Comparison of ENCODE assay signal across 23 mouse cellular contexts in the genomic region with DNA sequence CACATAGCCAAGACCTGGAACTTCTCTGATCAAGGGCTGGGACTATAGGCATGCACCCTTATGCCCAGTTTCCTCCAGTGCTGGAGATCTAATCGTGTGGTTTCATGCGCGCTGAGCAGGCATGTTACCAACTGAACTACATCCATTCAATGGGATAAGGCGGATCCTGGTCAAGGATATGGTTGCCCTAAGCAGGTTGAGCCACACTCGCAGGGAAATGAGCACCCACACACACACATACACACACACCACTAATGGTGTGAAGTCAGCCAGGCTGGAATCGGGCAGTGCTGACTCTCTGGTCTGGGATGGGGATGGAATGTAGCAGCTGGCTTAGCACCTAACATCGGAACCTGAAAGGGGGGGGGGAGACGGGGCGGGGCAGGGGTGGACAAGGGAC. TPM values are rescaled to one million over a fixed set of nuclear protein-coding genes. Genes with fewer than 3 reads are reported as not detected.
A peak's percentile ranks its signal among the peaks of the same experiment; 100 is the strongest.
DNase-seq lines count a peak whose midpoint lies in the region; ATAC-seq and TF ChIP-seq lines count a peak whose summit lies in the region.
"Had no signal": no experiment of that assay in that cellular context is flagged by ENCODE, and none has a peak within 500 bp of the region (broad histone marks: within the 10 kb centered on the region; RNA-seq: fewer than 3 reads in every experiment).

No protein-coding gene starts in this region.

- WGBS in kidney, embryonic 14.5 days: 86% methylated on average over 9 of the region's 9 CpGs
- 95% methylated on average over 9 of the region's 9 CpGs for WGBS in intestine, embryonic 16.5 days

- ATAC-seq in kidney, embryonic 14.5 days (ENCODE audit: low FRiP score, low TSS enrichment): no peak
- ATAC-seq in intestine, embryonic 16.5 days: no peak

- no peaks in the 10 kb centered on the region for H3K79me2 ChIP-seq in myocyte (ENCODE audit: control insufficient read depth, insufficient read depth)

- no peaks in the 10 kb centered on the region for H3K27me3 ChIP-seq in kidney, embryonic 14.5 days (ENCODE audit: control insufficient read depth, insufficient read depth, low read length)
- no peaks in the 10 kb centered on the region for H3K27me3 ChIP-seq in intestine, embryonic 16.5 days (replicated peaks; ENCODE audit: control insufficient read depth, insufficient read depth, low read length)
- H3K27me3 ChIP-seq in myocyte (ENCODE audit: control insufficient read depth, insufficient read depth, insufficient read length): no peaks in the 10 kb centered on the region
- H3K27me3 ChIP-seq: limb, embryonic 15.5 days; midbrain, embryonic 12.5 days had no signal

- 0 out of 2 replicates have a peak, but pooled peaks cover 2% of the 10 kb centered on the region for H3K4me1 ChIP-seq in kidney, embryonic 14.5 days (ENCODE audit: control insufficient read depth, insufficient read depth, low read length)
- H3K4me1 ChIP-seq in intestine, embryonic 16.5 days (ENCODE audit: control insufficient read depth, insufficient read depth, low read length): peaks cover 31% of the 10 kb centered on the region
- H3K4me1 ChIP-seq: forebrain, embryonic 10.5 days; midbrain, embryonic 12.5 days had no signal

- peak overlapping the region; percentile 82; the same call in 1 of the 2 replicates for H3K27ac ChIP-seq in kidney, embryonic 14.5 days (ENCODE audit: low read depth, low read length)
- peak overlapping the region; percentile 80; the same call in 1 of the 2 replicates for H3K27ac ChIP-seq in intestine, embryonic 16.5 days (ENCODE audit: low read length)
- H3K27ac ChIP-seq: embryonic facial prominence, embryonic 10.5 days; forebrain, embryonic 10.5 days; hindbrain, embryonic 14.5 days; limb, embryonic 15.5 days; liver, embryonic 14.5 days; midbrain, embryonic 12.5 days had no signal

- no peak overlapping the region for H3K9ac ChIP-seq in kidney, embryonic 14.5 days (ENCODE audit: low read depth, low read length)
- H3K9ac ChIP-seq in intestine, embryonic 16.5 days (ENCODE audit: low read depth, low read length): no peak overlapping the region
- H3K9ac ChIP-seq: hindbrain, embryonic 14.5 days; limb, embryonic 15.5 days; liver, embryonic 14.5 days; midbrain, embryonic 12.5 days had no signal

- DNase-seq in kidney, adult 11 months: no peak
- DNase-seq in MN1 (ENCODE audit: low spot score): peak; percentile 65
- no peak for DNase-seq in gastrocnemius, adult 18-20 months (ENCODE audit: low spot score)
- DNase-seq in cerebellum, postnatal 14 days: no peak
- DNase-seq: B cell, adult 2 months; cerebellum, adult 9-10 months; gastrocnemius, postnatal 36 days; heart, postnatal 4 days; left cerebral cortex, postnatal 4 days; lung, postnatal 14 days; thymus, postnatal 25 days had no signal

- TF ChIP-seq POLR2A in myocyte (IDR thresholded peaks at IDR 0.05; ENCODE audit: insufficient read length, low read depth): peak; percentile 22

- H3ac ChIP-seq in myocyte (ENCODE audit: control insufficient read depth, insufficient read length): no peak overlapping the region

- no peak overlapping the region for H3K4me3 ChIP-seq in kidney, embryonic 14.5 days (ENCODE audit: low read length)
- H3K4me3 ChIP-seq in intestine, embryonic 16.5 days (ENCODE audit: low read length): no peak overlapping the region
- peak overlapping the region; percentile 26 for H3K4me3 ChIP-seq in myocyte
- H3K4me3 ChIP-seq: embryonic facial prominence, embryonic 10.5 days; forebrain, embryonic 10.5 days; limb, embryonic 15.5 days; midbrain, embryonic 12.5 days had no signal

- no peak overlapping the region for H3K4me2 ChIP-seq in kidney, embryonic 14.5 days (replicated peaks; ENCODE audit: low read depth, low read length)
- no peak overlapping the region; the same call in 1 of the 2 replicates for H3K4me2 ChIP-seq in intestine, embryonic 16.5 days (ENCODE audit: low read depth, low read length)
- H3K4me2 ChIP-seq in myocyte (ENCODE audit: low read depth): peak overlapping the region; percentile 75
- H3K4me2 ChIP-seq: hindbrain, embryonic 14.5 days; limb, embryonic 15.5 days; midbrain, embryonic 12.5 days had no signal

- H3K9me3 ChIP-seq in kidney, embryonic 14.5 days (ENCODE audit: control insufficient read depth, low read length): peaks cover 11% of the 10 kb centered on the region; the same call in 1 of the 2 replicates
- H3K9me3 ChIP-seq in intestine, embryonic 16.5 days (ENCODE audit: control insufficient read depth, low read length): 0 out of 2 replicates have a peak, but pooled peaks cover 3% of the 10 kb centered on the region
- H3K9me3 ChIP-seq: embryonic facial prominence, embryonic 10.5 days; limb, embryonic 15.5 days; midbrain, embryonic 12.5 days had no signal

- no peaks in the 10 kb centered on the region for H3K36me3 ChIP-seq in kidney, embryonic 14.5 days (ENCODE audit: control insufficient read depth, insufficient read depth, low read length)
- H3K36me3 ChIP-seq in intestine, embryonic 16.5 days (ENCODE audit: control insufficient read depth, insufficient read depth, low read length): no peaks in the 10 kb centered on the region
- no peaks in the 10 kb centered on the region for H3K36me3 ChIP-seq in myocyte (ENCODE audit: control insufficient read depth, insufficient read depth)
- H3K36me3 ChIP-seq: embryonic facial prominence, embryonic 10.5 days; forebrain, embryonic 10.5 days; limb, embryonic 15.5 days; midbrain, embryonic 12.5 days had no signal

TF ChIP-seq in myocyte, 11 proteins besides CTCF, POLR2A, EP300 and RAD21:
- TF ChIP-seq CEBPB (IDR thresholded peaks at IDR 0.05; ENCODE audit: insufficient read depth, poor library complexity, severe bottlenecking) (no peak), MYOD1 (IDR thresholded peaks at IDR 0.05; ENCODE audit: control insufficient read depth in 1 of 3, insufficient read length in 2 of 3, low read depth in 2 of 3) (peak in 2 of 3 experiments; percentile 81 to 91), TCF12 (IDR thresholded peaks at IDR 0.05; ENCODE audit: insufficient read depth, poor library complexity, severe bottlenecking) (no peak), E2F4 (IDR thresholded peaks at IDR 0.05; ENCODE audit: insufficient read depth) (no peak), POLR2AphosphoS2 (IDR thresholded peaks at IDR 0.05; ENCODE audit: insufficient read length, low read depth) (no peak), MAX (IDR thresholded peaks at IDR 0.05; ENCODE audit: low read depth) (no peak), MYOG (IDR thresholded peaks at IDR 0.05; ENCODE audit: control insufficient read depth in 1 of 3, insufficient read depth in 1 of 3, insufficient read length in 2 of 3, low read depth in 2 of 3) (peak in 1 of 3 experiments; percentile 83), TCF3 (IDR thresholded peaks at IDR 0.05; ENCODE audit: insufficient read length, low read depth) (no peak), USF1 (IDR thresholded peaks at IDR 0.05; ENCODE audit: low read depth) (no peak), SRF (IDR thresholded peaks at IDR 0.05; ENCODE audit: control insufficient read depth, insufficient read length, low read depth) (no peak), REST (IDR thresholded peaks at IDR 0.05; ENCODE audit: insufficient read depth, insufficient read length) (no peak)

RNA-seq across cellular contexts. Expression of a gene that starts 11.8 kb away (rescaled TPM):
- polyA plus RNA-seq in kidney, embryonic 14.5 days (2014; fragmentation: Nextera tagmentation; extraction: Ambion mirVana): 0.50 and 1.7 TPM in 2 replicates
- 2.0 and 2.4 TPM in 2 replicates for polyA plus RNA-seq in intestine, embryonic 16.5 days (2015; fragmentation: Nextera tagmentation; extraction: Ambion mirVana)
- polyA plus RNA-seq in myocyte (2012; fragmentation: generic; extraction: Trizol): 13.4 TPM
- total RNA-seq in gastrocnemius, adult 18-20 months (2021): 1 to 10 TPM; 5.2 to 5.7 TPM
- total RNA-seq: common myeloid progenitor, adult 5-6 weeks; megakaryocyte, adult 5-6 weeks had no signal
- polyA plus RNA-seq: liver, embryonic 14.5 days; neural tube, embryonic 11.5 days had no signal

RNA-seq across cellular contexts. Expression of a gene that starts 52.5 kb away (rescaled TPM):
- 40.4 and 69.3 TPM in 2 replicates for polyA plus RNA-seq in kidney, embryonic 14.5 days (2014; fragmentation: Nextera tagmentation; extraction: Ambion mirVana)
- polyA plus RNA-seq in intestine, embryonic 16.5 days (2015; fragmentation: Nextera tagmentation; extraction: Ambion mirVana): 78.5 and 79.3 TPM in 2 replicates
- 71.6 TPM for polyA plus RNA-seq in myocyte (2012; fragmentation: generic; extraction: Trizol)
- total RNA-seq in gastrocnemius, adult 18-20 months (2021): 10 to 100 TPM; 63.7 to 63.8 TPM

RNA-seq across cellular contexts. Expression of a gene that starts 52.7 kb away (rescaled TPM):
- 96.9 and 180 TPM in 2 replicates for polyA plus RNA-seq in kidney, embryonic 14.5 days (2014; fragmentation: Nextera tagmentation; extraction: Ambion mirVana)
- polyA plus RNA-seq in intestine, embryonic 16.5 days (2015; fragmentation: Nextera tagmentation; extraction: Ambion mirVana): 107 and 114 TPM in 2 replicates
- 47.7 TPM for polyA plus RNA-seq in myocyte (2012; fragmentation: generic; extraction: Trizol)
- total RNA-seq in gastrocnemius, adult 18-20 months (2021): 10 to 100 TPM; 13.2 to 16.1 TPM
